In the genomic region with DNA sequence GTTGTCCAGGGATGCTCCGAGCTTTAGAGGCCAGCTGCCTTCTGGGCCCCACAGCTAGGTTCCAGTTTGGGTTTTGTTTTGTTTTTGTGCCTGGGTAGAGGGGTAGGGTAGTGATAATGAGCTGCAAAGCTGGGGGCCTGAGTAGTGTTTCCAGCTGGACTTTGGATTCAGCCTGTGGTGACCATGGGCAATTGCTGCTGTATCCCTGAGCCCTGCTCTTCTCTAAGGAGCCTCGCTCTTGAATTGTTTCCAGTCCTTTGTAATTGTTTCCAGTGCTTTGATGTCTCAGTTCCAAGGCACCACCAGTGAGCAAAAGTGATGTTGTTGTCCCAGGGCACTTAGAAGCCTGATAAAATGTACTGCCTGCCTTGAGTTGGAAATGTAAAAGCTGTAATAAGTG, we compare ENCODE assay signal across 28 mouse cellular contexts.
DNase-seq lines count a peak whose midpoint lies in the region; ATAC-seq and TF ChIP-seq lines count a peak whose summit lies in the region.
"Had no signal": no experiment of that assay in that cellular context is flagged by ENCODE, and none has a peak within 500 bp of the region (broad histone marks: within the 10 kb centered on the region; RNA-seq: fewer than 3 reads in every experiment).

No protein-coding gene starts in this region.

- no peak for TF ChIP-seq POLR2A in lung, adult 2 months (IDR thresholded peaks at IDR 0.05; ENCODE audit: borderline replicate concordance, extremely low read depth, low read depth, low read length)

- peaks cover 9% of the 10 kb centered on the region for H3K27me3 ChIP-seq in forebrain, embryonic 13.5 days
- no peaks in the 10 kb centered on the region for H3K27me3 ChIP-seq in forebrain, embryonic 14.5 days (replicated peaks; ENCODE audit: control insufficient read depth, insufficient read depth, low read length)
- no peaks in the 10 kb centered on the region for H3K27me3 ChIP-seq in lung, embryonic 14.5 days (ENCODE audit: insufficient read depth, low read length)
- peaks cover 10% of the 10 kb centered on the region; the same call in 1 of the 2 replicates for H3K27me3 ChIP-seq in midbrain, embryonic 10.5 days (ENCODE audit: low read depth, poor library complexity, severe bottlenecking)
- no peaks in the 10 kb centered on the region for H3K27me3 ChIP-seq in midbrain, embryonic 14.5 days (ENCODE audit: control insufficient read depth, insufficient read depth, low read length)
- H3K27me3 ChIP-seq in embryonic facial prominence, embryonic 11.5 days (ENCODE audit: control insufficient read depth, insufficient read depth, low read length), result no peaks in the 10 kb centered on the region
- H3K27me3 ChIP-seq: embryonic facial prominence, embryonic 13.5 days had no signal

- no peak overlapping the region for H3K9ac ChIP-seq in forebrain, embryonic 13.5 days
- H3K9ac ChIP-seq in forebrain, embryonic 14.5 days (ENCODE audit: low read length), result no peak overlapping the region
- no peak overlapping the region for H3K9ac ChIP-seq in lung, embryonic 14.5 days
- no peak overlapping the region for H3K9ac ChIP-seq in midbrain, embryonic 14.5 days (replicated peaks; ENCODE audit: low read length)
- no peak overlapping the region for H3K9ac ChIP-seq in embryonic facial prominence, embryonic 11.5 days (replicated peaks; ENCODE audit: low read length)
- H3K9ac ChIP-seq: embryonic facial prominence, embryonic 13.5 days; forebrain, postnatal 0 days; limb, embryonic 13.5 days; neural tube, embryonic 13.5 days had no signal

- ATAC-seq in forebrain, embryonic 13.5 days, result no peak
- no peak for ATAC-seq in forebrain, embryonic 14.5 days
- 0 out of 2 replicates have a peak, but pooled peaks have one; percentile 35 for ATAC-seq in lung, embryonic 14.5 days (ENCODE audit: insufficient read depth)
- no peak for ATAC-seq in midbrain, embryonic 14.5 days (ENCODE audit: low FRiP score, low TSS enrichment)
- no peak for ATAC-seq in embryonic facial prominence, embryonic 11.5 days (replicated peaks; ENCODE audit: insufficient number of reproducible peaks, low FRiP score, low TSS enrichment, low read depth)
- ATAC-seq: activated CD4-positive, CD25-positive, alpha-beta regulatory T cell, adult 4 months; forebrain, postnatal 0 days had no signal

- H3K4me1 ChIP-seq in forebrain, embryonic 13.5 days, result peaks cover 22% of the 10 kb centered on the region
- peaks cover 9% of the 10 kb centered on the region for H3K4me1 ChIP-seq in forebrain, embryonic 14.5 days (ENCODE audit: control insufficient read depth, insufficient read depth, low read length)
- H3K4me1 ChIP-seq in lung, embryonic 14.5 days (ENCODE audit: insufficient read depth), result 0 out of 2 replicates have a peak, but pooled peaks cover 2% of the 10 kb centered on the region
- H3K4me1 ChIP-seq in lung, adult 2 months (ENCODE audit: control insufficient read depth, insufficient read depth, low read length), result no peaks in the 10 kb centered on the region
- peaks cover 42% of the 10 kb centered on the region for H3K4me1 ChIP-seq in midbrain, embryonic 10.5 days
- peaks cover 7% of the 10 kb centered on the region; the same call in 1 of the 2 replicates for H3K4me1 ChIP-seq in midbrain, embryonic 14.5 days (ENCODE audit: control insufficient read depth, insufficient read depth, low read length)
- H3K4me1 ChIP-seq in embryonic facial prominence, embryonic 11.5 days (ENCODE audit: control insufficient read depth, insufficient read depth, low read length), result peaks cover 4% of the 10 kb centered on the region

- TF ChIP-seq CTCF in lung, embryonic 14.5 days (IDR thresholded peaks at IDR 0.05; ENCODE audit: low read depth), result no peak
- no peak for TF ChIP-seq CTCF in lung, adult 2 months (IDR thresholded peaks at IDR 0.05; ENCODE audit: insufficient read depth, low read length)

- H3K4me2 ChIP-seq in forebrain, embryonic 13.5 days, result no peak overlapping the region
- H3K4me2 ChIP-seq in forebrain, embryonic 14.5 days (ENCODE audit: low read length), result no peak overlapping the region
- no peak overlapping the region for H3K4me2 ChIP-seq in lung, embryonic 14.5 days
- no peak overlapping the region for H3K4me2 ChIP-seq in midbrain, embryonic 14.5 days (ENCODE audit: low read length)
- H3K4me2 ChIP-seq in embryonic facial prominence, embryonic 11.5 days (ENCODE audit: low read depth, low read length), result no peak overlapping the region
- H3K4me2 ChIP-seq: embryonic facial prominence, embryonic 13.5 days; limb, embryonic 13.5 days; liver, embryonic 11.5 days; midbrain, embryonic 11.5 days; neural tube, embryonic 13.5 days had no signal

- no peaks in the 10 kb centered on the region for H3K36me3 ChIP-seq in forebrain, embryonic 13.5 days (ENCODE audit: poor library complexity, severe bottlenecking)
- H3K36me3 ChIP-seq in forebrain, embryonic 14.5 days (ENCODE audit: control insufficient read depth, insufficient read depth, low read length), result no peaks in the 10 kb centered on the region
- no peaks in the 10 kb centered on the region for H3K36me3 ChIP-seq in lung, embryonic 14.5 days (ENCODE audit: insufficient read depth)
- H3K36me3 ChIP-seq in midbrain, embryonic 10.5 days, result no peaks in the 10 kb centered on the region
- H3K36me3 ChIP-seq in midbrain, embryonic 14.5 days (ENCODE audit: control insufficient read depth, insufficient read depth, low read length), result no peaks in the 10 kb centered on the region
- H3K36me3 ChIP-seq in embryonic facial prominence, embryonic 11.5 days (replicated peaks; ENCODE audit: control insufficient read depth, insufficient read depth, low read depth, low read length), result no peaks in the 10 kb centered on the region
- H3K36me3 ChIP-seq: embryonic facial prominence, embryonic 13.5 days; forebrain, embryonic 10.5 days; hindbrain, embryonic 10.5 days; limb, embryonic 13.5 days; neural tube, embryonic 13.5 days had no signal

- 0 out of 2 replicates have a peak overlapping the region, but pooled peaks have one; percentile 3 for H3K27ac ChIP-seq in forebrain, embryonic 13.5 days
- H3K27ac ChIP-seq in forebrain, embryonic 14.5 days (ENCODE audit: low read depth, low read length), result no peak overlapping the region
- H3K27ac ChIP-seq in lung, embryonic 14.5 days (ENCODE audit: low read depth), result no peak overlapping the region
- H3K27ac ChIP-seq in midbrain, embryonic 10.5 days (replicated peaks), result 0 out of 2 replicates have a peak overlapping the region, but pooled peaks have one; percentile 10
- H3K27ac ChIP-seq in midbrain, embryonic 14.5 days (replicated peaks; ENCODE audit: low read depth, low read length), result no peak overlapping the region
- H3K27ac ChIP-seq in embryonic facial prominence, embryonic 11.5 days (replicated peaks; ENCODE audit: low read depth, low read length), result no peak overlapping the region
- H3K27ac ChIP-seq: embryonic facial prominence, embryonic 13.5 days; forebrain, embryonic 10.5 days; heart, adult 2 months; hindbrain, embryonic 10.5 days; limb, embryonic 13.5 days; neural tube, embryonic 13.5 days had no signal

- 37% methylated on average over 2 of the region's 2 CpGs for WGBS in forebrain, embryonic 13.5 days
- 58% methylated on average over 2 of the region's 2 CpGs for WGBS in forebrain, embryonic 14.5 days
- 44% methylated on average over 2 of the region's 2 CpGs for WGBS in lung, embryonic 14.5 days
- WGBS in lung, adult 2 months, result 60% methylated on average over 2 of the region's 2 CpGs
- WGBS in midbrain, embryonic 10.5 days, result 48% methylated on average over 2 of the region's 2 CpGs
- WGBS in midbrain, embryonic 14.5 days, result 50% methylated on average over 2 of the region's 2 CpGs
- 46% methylated on average over 2 of the region's 2 CpGs for WGBS in embryonic facial prominence, embryonic 11.5 days

- DNase-seq in forebrain, embryonic 14.5 days (ENCODE audit: low spot score), result no peak
- DNase-seq in lung, embryonic 14.5 days, result peak; percentile 51
- no peak for DNase-seq in lung, adult 2 months
- no peak for DNase-seq in midbrain, embryonic 10.5 days (ENCODE audit: low spot score)
- DNase-seq in midbrain, embryonic 14.5 days, result no peak
- peak; percentile 53 for DNase-seq in embryonic facial prominence, embryonic 11.5 days (ENCODE audit: low spot score)
- DNase-seq in kidney, adult 18-20 months, result no peak
- DNase-seq: B cell, adult 2 months; cerebellum, adult 11 months; cerebellum, adult 9-10 months; cerebellum, postnatal 36 days; forebrain, postnatal 0 days; heart, adult 2 months; heart, postnatal 14 days; kidney, adult 11 months; kidney, postnatal 4 days; retina, postnatal 1 day; right cerebral cortex, postnatal 14 days; thymus, postnatal 14 days had no signal

- no peak overlapping the region for H3K4me3 ChIP-seq in forebrain, embryonic 13.5 days
- no peak overlapping the region for H3K4me3 ChIP-seq in forebrain, embryonic 14.5 days (ENCODE audit: low read depth, low read length)
- no peak overlapping the region for H3K4me3 ChIP-seq in lung, embryonic 14.5 days (ENCODE audit: low read depth, low read length)
- H3K4me3 ChIP-seq in lung, adult 2 months (replicated peaks; ENCODE audit: extremely low read depth, low read depth, low read length), result no peak overlapping the region
- H3K4me3 ChIP-seq in midbrain, embryonic 10.5 days, result no peak overlapping the region
- no peak overlapping the region for H3K4me3 ChIP-seq in midbrain, embryonic 14.5 days (replicated peaks; ENCODE audit: low read depth, low read length)
- no peak overlapping the region for H3K4me3 ChIP-seq in embryonic facial prominence, embryonic 11.5 days (ENCODE audit: low read depth, low read length)
- H3K4me3 ChIP-seq: embryonic facial prominence, embryonic 13.5 days; forebrain, embryonic 10.5 days; heart, adult 2 months; hindbrain, embryonic 10.5 days; limb, embryonic 13.5 days; neural tube, embryonic 13.5 days had no signal

- H3K9me3 ChIP-seq in forebrain, embryonic 13.5 days (replicated peaks), result no peaks in the 10 kb centered on the region
- no peaks in the 10 kb centered on the region for H3K9me3 ChIP-seq in forebrain, embryonic 14.5 days (replicated peaks; ENCODE audit: control insufficient read depth, low read length)
- H3K9me3 ChIP-seq in lung, embryonic 14.5 days (ENCODE audit: low read depth, low read length), result no peaks in the 10 kb centered on the region
- no peaks in the 10 kb centered on the region for H3K9me3 ChIP-seq in midbrain, embryonic 10.5 days (replicated peaks)
- no peaks in the 10 kb centered on the region for H3K9me3 ChIP-seq in midbrain, embryonic 14.5 days (ENCODE audit: control insufficient read depth, low read length)
- H3K9me3 ChIP-seq in embryonic facial prominence, embryonic 11.5 days (replicated peaks; ENCODE audit: control insufficient read depth, low read length), result no peaks in the 10 kb centered on the region
- H3K9me3 ChIP-seq: embryonic facial prominence, embryonic 13.5 days; forebrain, embryonic 10.5 days; hindbrain, embryonic 10.5 days; limb, embryonic 13.5 days; neural tube, embryonic 13.5 days had no signal

Comparison
In these comparisons a context has a peak if more than half of its experiments do, and no peak if none do; other contexts are left out.
1. H3K27ac ChIP-seq: peak in forebrain, embryonic 13.5 days (single experiment) and midbrain, embryonic 10.5 days (single experiment); none in forebrain, embryonic 14.5 days (single experiment), lung, embryonic 14.5 days (single experiment), midbrain, embryonic 14.5 days (single experiment) and embryonic facial prominence, embryonic 11.5 days (single experiment).
2. DNase-seq: peak in lung, embryonic 14.5 days (single experiment) and embryonic facial prominence, embryonic 11.5 days (single experiment); none in forebrain, embryonic 14.5 days (single experiment), lung, adult 2 months (single experiment), midbrain, embryonic 10.5 days (single experiment), midbrain, embryonic 14.5 days (single experiment) and kidney, adult 18-20 months (single experiment).